Mouse (Mus musculus) fibroblast of lung, adult 2 months (primary cell): ENCODE data around the gene Atp6v0c.
"Not testable (repeated sequence)": the region's sequence is repeated elsewhere in the genome, so short reads cannot be mapped to it uniquely, and the experiment has no call there.

Source experiments
- DNase-seq: peaks from one replicate; pipeline ENCODE4 v3.0.0-alpha.2; 2011; ENCODE audit warnings: low read depth

Atp6v0c gene

DNA sequence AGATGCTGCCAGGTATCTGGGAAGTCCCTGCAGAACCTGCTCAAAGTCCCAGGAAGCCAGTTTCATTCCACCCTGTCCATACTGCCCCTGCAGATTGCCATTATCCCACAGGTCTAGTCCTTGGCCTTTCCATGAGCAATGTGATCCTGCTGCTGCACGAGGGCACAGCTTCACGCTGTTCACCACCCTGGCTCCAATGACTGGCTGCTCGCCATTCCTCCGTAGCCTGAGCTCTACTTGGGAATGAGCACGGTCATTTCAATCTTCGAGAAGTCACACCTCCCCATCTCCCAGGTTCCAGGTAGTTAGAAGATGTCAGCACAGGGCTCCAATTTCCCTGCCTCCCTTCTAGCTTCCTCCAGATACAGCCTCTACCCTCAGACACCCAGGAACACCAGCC is 12.4 kb downstream of the Atp6v0c start:
- no peak for DNase-seq

DNA sequence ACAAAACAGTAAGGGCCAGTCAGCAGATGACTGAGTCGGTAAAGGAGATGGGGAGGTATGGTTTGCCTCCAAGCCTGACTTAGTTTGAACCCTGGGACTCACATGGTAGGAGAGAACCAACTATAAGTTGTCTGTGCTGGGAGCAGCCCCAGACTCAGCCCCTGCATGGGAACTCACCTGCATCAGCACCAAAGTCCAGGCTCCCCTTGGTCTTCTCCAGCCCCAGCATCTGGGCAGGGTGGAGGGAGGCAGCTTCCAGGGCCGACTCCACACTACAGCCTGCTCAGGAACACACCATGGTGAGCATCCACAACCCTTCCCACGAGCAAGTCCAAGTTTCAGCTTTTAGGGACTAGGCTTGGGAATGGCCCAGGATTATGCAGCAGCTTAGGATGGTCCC is 13.1 kb downstream of the Atp6v0c start:
- no peak for DNase-seq

DNA sequence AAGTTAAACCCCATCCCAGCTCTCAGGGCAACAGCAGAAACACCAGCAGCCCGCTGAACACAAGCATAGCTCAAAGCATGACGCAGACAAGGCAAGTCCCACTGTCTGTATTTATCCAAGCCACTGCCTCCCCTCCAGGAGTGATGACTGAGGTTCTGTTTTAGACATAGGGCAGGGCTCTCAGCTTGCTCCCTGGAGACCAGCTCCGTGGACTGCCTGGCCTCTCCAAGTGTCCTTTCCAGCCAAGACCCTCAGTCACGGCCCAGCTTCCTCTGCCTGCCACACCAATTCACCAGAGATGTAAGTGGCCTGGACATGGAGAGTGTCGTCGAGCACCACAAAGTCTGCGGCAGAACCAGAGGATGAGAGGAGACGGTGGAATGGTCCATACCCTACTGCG is 13.8 kb downstream of the Atp6v0c start:
- no peak for DNase-seq

DNA sequence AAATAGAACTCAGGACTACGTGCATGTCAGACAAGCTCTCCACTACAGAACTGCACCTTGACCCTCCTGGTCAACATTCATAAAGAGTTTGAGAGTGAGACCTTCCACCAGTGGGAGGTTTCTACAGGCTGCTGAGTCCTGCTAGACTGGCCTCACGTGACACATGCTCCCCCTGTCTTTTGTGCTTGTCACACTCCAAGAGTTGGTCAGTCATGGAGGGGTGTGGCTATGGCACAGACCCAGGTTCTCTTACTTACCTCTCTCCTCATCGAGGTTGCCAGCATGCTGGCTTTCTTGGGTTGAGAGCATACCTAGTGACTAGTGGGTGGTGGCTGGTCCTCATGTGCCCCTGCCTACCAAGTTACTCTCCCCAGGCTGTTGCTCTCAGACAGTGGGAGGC is 15.0 kb downstream of the Atp6v0c start:
- DNase-seq, result no peak

DNA sequence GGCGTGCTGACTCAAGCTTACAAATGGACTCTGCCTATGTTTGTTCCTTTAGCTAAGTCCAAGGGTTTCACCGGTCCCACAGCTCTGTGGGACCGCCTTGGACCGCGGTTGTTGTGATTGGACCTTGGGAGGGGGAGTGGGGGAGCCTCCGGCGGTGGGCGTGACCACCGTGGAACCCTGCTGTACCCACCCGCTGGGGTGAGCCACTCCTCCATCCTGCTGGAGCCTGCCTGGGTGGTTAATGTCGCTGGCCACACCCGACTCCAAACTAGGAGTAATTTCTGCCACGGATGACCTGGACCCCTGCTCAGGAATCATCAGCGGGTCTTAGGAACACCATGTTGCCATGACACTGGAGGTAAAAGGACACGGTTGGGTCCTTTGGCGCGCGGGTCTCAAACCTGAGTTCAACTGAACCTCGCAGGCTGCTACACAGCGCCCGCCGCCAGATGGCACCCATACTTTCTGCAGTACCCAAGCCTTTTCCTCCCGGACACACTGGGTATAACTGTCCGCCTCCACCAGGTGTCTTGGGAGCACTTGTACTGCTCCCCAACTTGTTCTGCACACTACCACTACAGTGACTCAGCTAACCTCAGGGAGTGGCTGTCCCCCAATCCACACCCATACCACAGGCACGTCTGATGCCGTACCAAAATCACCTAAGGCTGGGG is 17.5 kb downstream of the Atp6v0c start:
- DNase-seq, result peak; percentile 62

DNA sequence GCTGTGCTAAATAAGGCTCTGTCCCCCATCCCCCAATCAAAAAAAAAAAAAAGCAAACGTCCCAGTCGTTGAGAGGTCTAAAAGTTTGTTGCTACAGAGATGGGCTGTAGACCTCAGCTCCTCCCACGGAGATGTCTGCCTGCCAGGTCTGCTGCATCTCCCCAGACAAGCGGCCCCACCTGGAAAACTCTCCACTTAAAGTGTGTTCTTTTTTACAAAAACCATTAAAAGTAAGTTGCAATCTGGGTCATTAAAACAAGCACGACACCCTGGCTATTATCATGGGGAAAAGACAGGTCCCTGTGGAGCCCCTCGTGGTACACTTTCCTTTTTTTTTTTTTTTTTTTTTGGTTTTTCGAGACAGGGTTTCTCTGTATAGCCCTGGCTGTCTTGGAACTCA is 18.1 kb downstream of the Atp6v0c start:
- no peak for DNase-seq

DNA sequence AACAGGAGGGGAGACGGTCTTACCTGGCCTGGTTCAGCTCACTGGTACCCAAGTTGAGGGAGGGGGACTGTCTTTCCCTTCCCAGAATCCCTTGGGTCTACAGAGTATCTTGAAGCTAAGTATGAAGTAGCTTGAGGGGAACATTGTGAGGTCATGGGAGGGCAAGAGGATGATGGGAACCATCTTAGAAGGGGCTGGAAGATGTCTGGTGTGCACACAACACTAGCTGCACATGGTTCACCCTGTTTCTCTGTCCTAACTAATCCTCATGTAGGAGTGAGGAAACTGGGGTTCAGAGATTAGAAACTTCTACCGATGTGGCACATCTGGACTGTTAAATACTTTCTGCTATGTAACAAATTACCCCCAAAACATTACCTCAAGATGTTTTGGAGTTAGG is 18.7 kb downstream of the Atp6v0c start, which contains the start of gene Pdpk1:
Pdpk1 (minus strand) TSS at position 101 of the 400 bp plus-strand sequence.
- no peak for DNase-seq

DNA sequence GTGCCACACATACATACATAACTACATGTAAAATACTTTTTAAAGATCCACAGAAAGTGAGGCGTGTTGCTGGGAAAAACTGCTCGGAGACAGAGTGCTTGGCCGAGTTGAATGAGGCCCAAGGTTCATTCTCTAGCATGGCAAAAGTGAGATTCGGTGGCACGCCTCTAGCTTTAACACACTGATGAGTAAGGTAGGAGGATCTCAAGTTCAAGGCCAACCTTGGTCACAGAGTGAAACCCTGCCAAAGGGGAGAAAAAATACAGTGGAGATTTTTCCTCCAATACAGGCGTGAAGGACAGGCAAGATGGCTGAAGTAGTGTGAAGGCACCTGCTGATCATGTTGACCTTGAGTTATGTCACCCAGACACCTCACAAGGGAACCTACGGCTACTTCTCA is 20.1 kb downstream of the Atp6v0c start:
- DNase-seq, result no peak

DNA sequence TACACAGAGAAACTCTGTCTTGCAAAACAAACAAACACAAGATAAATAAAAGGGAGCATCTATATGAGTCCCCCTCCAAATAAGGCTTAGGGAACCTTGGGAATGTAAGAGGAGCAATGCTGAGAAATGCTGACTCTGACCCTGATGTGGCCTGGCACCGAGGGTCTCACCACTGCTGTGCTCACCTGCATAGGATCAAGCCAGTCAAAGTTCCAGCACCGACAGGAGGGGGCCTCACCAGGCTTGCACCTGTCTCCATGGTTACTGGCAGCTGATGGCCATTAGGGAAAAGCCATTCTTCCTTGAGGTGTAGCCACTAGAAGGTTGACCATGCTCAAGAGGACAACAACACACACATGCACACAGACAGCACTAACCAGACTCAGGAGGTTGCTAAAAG is 26.6 kb downstream of the Atp6v0c start:
- DNase-seq, result no peak

DNA sequence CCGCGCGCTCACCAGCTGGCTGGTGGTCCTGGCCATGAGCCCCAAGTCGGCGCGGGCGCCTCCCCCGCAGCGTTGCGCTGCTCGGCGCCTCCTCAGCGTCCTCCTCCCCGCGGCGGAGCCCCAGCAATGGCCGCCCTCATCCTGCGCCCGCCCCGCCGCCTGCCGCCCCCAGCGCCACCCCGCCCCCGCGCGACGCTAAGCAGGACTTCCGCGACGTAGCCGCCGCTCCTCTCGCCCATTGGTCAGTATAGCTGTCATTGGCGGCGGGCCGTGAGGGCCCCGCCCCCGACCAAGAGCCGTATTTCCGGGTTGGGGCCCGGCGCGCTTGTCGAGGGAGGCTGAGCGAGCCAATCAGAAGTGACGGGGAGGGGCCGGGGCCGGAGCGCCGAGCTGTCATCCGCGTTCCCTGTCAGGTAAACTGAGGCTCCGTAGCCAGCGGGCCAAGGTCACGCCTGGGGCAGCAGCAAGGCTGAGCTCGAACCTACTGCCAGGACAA is 28.0 kb downstream of the Atp6v0c start:
- peak; percentile 96 for DNase-seq

DNA sequence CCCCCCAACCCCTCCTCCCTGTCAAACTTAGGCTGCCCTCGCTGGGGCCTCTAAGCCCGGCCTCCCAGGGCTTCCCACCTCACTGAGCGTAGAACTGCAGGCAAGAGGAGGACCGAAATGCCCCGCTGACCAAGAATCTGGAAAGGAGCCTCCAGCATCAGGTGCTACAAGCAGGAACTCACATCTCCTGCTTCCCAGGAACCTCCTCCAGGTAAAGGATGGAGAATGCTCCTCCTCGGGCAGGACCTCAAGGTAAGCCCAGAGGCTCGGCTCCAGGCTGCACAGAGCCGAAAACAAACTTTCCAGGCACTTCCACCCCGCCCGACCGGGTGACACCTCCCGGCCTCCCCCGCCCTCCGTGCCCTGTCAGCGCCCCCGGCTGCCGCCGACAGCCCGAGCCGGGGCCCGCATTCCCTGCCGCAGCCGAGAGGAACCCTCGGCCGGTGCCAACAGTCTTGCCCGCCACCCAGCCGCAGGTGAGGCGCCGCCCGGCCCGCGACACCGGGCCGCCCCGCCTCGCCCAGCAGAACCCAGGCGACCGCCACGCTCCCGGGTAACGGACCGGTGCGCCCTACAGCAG is 28.6 kb downstream of the Atp6v0c start:
- DNase-seq, result no peak

DNA sequence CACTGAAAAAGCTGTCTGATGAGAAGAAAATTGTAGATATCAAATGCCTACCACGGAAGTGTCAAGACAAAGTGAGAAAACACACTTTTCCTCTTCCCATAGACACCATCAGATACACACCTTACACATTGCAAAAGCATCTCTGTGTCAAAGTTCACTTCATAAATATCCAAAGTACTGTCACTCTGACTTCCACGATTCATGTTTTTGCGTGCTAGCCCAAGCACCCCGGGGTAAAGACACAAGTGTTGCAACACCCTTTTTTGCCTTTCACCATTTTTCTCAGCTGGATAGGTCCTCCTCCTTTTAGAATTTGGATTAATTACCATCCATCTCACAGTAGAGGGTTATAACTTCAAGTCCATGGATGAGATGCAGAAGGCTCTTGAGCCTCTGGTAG is 29.5 kb downstream of the Atp6v0c start:
- no peak for DNase-seq

DNA sequence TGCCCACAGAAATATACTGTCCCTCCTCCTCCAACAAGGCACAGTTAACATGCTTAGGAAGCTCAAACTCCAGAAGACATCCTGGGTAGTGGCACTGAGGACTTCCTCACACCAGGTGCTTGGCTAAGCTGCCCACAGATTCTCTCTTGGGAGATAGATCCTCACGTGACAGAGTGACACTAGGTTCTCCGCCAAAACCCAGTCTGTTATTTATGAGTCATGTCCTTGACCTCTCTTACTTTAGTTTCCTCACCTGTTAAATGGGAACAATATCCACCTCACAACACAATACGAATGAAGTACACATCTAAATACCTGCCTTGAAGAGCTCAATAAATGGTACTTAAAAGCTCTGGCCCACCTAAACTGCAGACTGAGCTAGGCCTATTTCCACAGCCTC is 30.2 kb downstream of the Atp6v0c start:
- no peak for DNase-seq

DNA sequence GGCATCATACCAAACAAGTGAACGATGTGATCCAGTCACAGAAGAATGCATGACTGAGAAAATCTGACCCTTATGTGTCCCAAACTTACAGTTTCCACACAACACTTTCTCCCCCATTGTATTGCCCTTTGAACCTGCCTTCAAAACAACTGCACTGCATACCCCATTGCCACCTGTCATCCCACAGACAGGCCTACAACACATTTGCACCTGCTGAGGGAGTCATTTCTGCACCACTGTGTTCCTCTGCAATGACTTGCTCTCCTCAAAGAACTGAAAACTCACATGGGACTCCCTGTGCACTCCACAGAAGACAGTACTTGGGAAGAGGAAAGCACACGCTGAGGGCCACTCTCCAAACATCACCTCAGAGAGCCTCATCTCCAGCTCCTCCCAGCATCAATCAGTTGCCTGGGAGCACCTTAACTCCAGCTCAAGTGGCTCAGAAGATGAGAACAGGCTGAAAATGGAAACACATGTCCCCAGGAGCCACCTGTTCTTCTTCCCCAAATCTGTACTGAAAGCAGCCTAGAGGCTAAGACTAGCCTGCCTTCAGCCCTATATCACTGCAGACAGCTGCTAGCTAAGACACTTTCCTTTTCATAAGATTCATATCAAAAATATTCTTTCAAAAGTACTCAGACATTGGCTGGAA is 32.1 kb downstream of the Atp6v0c start:
- DNase-seq, result no peak

DNA sequence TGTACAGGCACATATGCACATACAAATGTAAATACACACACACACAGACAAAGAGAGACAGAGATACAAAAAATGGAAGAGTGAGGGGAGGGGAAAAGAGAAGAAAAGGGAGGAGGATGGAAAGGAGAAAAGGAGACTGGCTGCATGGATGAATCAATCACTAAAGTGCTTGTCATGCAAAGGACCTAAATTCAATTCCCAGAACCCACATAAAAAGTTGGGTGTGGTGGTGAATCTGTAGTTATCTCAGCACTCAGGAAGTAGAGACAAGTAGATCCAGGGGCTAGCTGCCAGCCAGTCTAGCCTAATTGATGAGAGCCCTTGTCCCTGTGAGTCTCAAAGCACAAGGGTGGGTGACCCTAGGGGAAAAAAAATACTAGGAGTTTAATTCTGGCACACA is 35.4 kb downstream of the Atp6v0c start:
- DNase-seq, result no peak

DNA sequence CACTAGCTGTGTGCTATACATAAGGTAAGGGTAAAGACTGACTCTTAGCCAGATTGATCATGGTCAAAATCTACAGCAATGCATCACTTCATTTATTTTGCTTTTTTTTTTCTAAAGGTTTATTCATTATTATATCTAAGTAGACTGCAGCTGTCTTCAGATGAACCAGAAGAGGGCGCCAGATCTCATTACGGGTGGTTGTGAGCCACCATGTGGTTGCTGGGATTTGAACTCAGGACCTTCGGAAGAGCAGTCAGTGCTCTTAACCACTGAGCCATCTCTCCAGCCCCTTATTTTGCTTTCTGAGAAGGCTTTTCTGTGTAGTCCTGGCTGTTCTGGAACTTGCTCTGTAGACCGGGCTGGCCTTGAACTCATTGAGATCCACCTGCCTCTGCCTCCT is 36.6 kb downstream of the Atp6v0c start:
- DNase-seq, result not testable (repeated sequence)

DNA sequence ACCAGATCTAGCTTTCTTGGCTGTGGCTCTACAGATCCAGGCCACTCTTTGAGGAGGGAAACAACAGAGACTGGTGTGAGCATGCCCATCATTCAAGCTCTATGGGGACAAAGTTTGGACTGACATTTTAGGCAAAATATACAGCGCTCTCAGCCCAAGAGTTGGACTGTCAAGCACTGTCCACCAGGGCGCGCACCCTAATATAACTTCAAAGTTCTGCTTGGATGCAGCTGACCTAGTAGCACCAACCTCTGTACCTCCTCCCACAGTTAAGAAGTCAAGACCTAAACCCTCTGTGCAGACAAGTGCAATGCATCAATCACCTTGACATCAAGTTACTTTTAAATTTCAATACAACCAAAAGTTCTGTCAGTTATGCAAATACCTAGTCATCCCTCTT is 37.9 kb downstream of the Atp6v0c start:
- no peak for DNase-seq

DNA sequence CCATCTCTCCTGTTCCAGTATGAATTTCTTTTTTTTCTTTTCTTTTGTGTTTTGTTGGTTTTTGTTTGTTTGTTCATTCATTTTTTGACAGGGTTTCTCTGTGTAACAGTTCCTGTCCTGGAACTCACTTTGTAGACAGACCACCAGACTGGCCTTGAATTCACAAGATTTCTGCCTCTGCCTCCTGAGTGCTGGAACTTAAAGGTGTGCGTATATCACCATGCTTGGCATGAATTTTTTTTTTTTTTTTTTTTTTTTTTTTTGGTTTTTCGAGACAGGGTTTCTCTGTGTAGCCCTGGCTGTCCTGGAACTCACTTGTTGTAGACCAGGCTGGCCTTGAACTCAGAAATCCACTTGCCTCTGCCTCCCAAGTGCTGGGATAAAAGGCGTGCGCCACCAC is 40.3 kb downstream of the Atp6v0c start:
- DNase-seq, result not testable (repeated sequence)

DNA sequence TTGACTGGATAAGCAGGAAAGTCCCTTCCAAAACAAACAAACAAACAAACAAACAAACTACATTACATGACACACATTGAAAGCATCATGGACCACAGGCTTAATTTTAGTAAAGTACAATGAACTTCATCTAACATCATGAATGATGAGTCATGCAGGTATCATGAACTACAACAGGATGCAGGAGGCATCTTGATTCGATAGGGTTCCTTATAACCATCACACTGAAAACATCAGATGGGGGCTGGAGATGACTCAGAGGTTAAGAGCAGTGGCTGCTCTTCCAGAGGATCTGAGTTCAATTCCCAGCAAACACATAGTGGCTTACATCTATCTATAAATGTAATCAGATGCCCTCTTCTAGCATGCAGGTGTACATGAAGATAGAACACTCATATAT is 41.9 kb downstream of the Atp6v0c start:
- DNase-seq, result no peak

DNA sequence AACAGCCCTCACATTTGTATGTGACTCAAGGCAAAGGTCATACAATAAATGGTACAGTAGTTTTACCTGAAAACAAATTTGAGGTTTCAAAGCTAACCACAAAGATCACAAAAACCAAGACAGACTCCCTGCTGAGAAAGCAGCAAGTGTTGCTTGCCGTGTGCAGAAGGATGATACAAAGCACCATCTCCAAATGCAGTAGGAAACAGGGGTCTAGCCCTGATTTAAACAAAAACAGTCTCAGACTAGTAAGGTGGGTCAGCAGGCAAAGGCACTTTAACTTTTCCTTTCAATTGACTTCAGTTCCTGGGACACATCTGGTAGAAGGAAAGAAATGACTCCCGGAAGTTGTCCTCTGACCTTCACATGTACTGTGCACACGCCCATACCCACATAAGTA is 42.7 kb downstream of the Atp6v0c start:
- no peak for DNase-seq

DNA sequence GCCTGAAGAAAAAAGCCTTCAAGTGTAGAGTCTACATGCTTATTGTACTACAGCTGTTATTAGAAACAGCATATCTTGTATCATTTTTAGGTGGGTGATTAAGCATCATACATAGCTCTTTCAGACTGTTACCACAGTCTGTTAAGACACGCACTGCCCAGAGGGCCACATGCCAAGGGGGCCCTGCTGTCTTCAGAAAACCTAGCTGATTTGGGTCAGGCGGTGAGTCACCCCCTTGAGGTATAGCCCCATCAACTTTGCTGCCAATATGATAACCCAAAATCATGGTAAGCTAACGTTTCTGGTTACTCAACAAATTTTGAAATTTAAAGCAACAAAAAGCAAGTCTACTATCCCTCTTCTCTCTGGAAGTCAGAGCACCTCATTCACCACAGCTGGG is 50.1 kb downstream of the Atp6v0c start:
- peak; percentile 36 for DNase-seq
